Mouse (Mus musculus) left cerebral cortex, adult 9 months (tissue): ENCODE data around the gene Glcci1.
"Not testable (repeated sequence)": the region's sequence is repeated elsewhere in the genome, so short reads cannot be mapped to it uniquely, and the experiment has no call there.

Source experiments
- DNase-seq, 2 experiments: peaks; one replicate each; pipeline ENCODE4 v3.0.0; 2022; ENCODE audit warnings: low spot score in 2 of 2

Glcci1 gene

GRCm38 (mm10) chr6:8495109-8495826 lies 14.1 kb upstream of the Glcci1 start:
- no peak for DNase-seq

GRCm38 (mm10) chr6:8495827-8496222 lies 13.6 kb upstream of the Glcci1 start:
- DNase-seq, result no peak

- no peak for DNase-seq
Measured at GRCm38 (mm10) chr6:8497234-8497867, 12.0 kb upstream of the Glcci1 start.

- DNase-seq, result no peak
Measured at GRCm38 (mm10) chr6:8497868-8498257, 11.5 kb upstream of the Glcci1 start.

- no peak for DNase-seq
Measured at GRCm38 (mm10) chr6:8498961-8499360, 10.4 kb upstream of the Glcci1 start.

- DNase-seq, result no peak
Measured at GRCm38 (mm10) chr6:8503953-8504352, 5.4 kb upstream of the Glcci1 start.

- no peak for DNase-seq
Measured at GRCm38 (mm10) chr6:8504521-8505228, 4.7 kb upstream of the Glcci1 start.

GRCm38 (mm10) chr6:8506631-8507030 lies 2.8 kb upstream of the Glcci1 start:
- no peak for DNase-seq

GRCm38 (mm10) chr6:8508883-8509536 lies 390 bp upstream of the Glcci1 start:
- DNase-seq, result peak; percentile 98 to 99

GRCm38 (mm10) chr6:8509961-8510863 lies 812 bp downstream of the Glcci1 start:
- no peak for DNase-seq

- no peak for DNase-seq
Measured at GRCm38 (mm10) chr6:8510864-8511428, 1.5 kb downstream of the Glcci1 start.

GRCm38 (mm10) chr6:8511447-8511846 lies 2.0 kb downstream of the Glcci1 start:
- DNase-seq, result no peak

GRCm38 (mm10) chr6:8512416-8512815 lies 3.0 kb downstream of the Glcci1 start:
- DNase-seq, result no peak

GRCm38 (mm10) chr6:8519687-8520086 lies 10.3 kb downstream of the Glcci1 start:
- no peak for DNase-seq

- no peak for DNase-seq
Measured at GRCm38 (mm10) chr6:8521231-8521630, 11.8 kb downstream of the Glcci1 start.

- no peak for DNase-seq
Measured at GRCm38 (mm10) chr6:8524717-8525116, 15.3 kb downstream of the Glcci1 start.

GRCm38 (mm10) chr6:8531104-8531894 lies 21.9 kb downstream of the Glcci1 start:
- DNase-seq, result no peak

GRCm38 (mm10) chr6:8536944-8537343 lies 27.5 kb downstream of the Glcci1 start:
- DNase-seq, result no peak

GRCm38 (mm10) chr6:8541531-8541930 lies 32.1 kb downstream of the Glcci1 start:
- not testable (repeated sequence) for DNase-seq

GRCm38 (mm10) chr6:8544822-8545221 lies 35.4 kb downstream of the Glcci1 start:
- DNase-seq, result no peak
